Mouse (Mus musculus) kidney, postnatal 36 days (tissue): ENCODE data around the gene Cdc42bpb.
A peak's percentile ranks its signal among the peaks of the same experiment; 100 is the strongest.

Source experiments
- DNase-seq, 2 experiments: peaks; one replicate each; pipeline ENCODE4 v3.0.0; 2021 to 2022; ENCODE audit warnings: mixed read lengths in 2 of 2

The Cdc42bpb gene

DNA sequence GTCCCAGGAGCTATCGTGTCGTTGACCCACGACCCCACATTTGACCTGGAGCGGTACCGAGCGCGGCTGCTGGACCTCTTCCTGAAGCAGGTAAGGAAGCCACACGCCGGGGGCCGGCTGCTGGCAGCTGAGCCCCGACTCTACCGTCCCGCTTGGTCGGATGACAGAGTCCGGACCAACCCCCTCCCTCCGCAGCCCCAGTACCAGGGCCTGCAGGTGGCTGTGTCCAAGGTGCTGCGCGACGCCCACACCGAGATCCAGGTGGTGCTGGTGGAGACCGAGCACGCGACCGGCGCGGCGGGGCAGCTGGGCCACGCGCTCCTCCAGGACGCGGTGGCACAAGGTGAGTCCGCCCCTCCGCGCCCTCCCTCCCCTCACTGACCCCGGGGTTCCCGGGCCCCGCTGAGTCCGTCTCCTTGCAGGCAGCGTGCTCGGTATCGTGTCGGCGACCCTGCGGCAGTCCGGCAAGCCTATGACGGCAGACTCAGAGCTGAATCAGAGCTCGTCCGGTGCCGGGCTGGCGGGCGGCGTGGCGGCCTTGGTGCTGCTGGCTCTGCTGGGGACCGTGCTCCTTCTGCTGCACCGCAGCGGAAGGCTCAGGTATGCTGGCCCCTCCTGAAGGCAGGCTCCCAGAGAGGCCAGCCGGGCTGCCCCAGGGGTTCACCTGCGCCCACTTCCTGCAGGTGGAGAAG, 102.2 kb downstream of the Cdc42bpb start:
- DNase-seq, result peak in 1 of 2 experiments; percentile 36

- no peak for DNase-seq
Observed at GRCm38 (mm10) chr12:111274447-111275149, 102.9 kb downstream of the Cdc42bpb start.

DNA sequence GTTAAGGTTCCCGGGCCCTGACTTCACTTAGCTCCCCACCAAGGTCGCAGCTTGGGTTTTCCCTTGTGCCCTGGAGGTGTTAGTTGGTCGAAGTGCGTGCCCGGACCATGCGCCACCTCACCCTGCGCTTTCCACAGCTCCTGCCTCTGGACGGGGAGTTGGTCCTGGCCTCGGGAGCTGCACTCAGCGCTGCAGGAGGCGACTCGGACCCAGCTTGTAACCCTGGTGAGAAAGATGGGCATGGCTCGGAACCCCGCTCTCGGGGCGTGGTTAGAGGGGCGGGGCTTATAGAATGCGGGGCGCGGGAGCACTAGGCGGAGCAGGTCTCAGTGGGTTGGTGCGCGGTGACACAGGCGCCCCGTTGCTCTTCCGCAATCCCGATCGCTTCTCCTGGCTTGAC, 103.5 kb downstream of the Cdc42bpb start:
- DNase-seq, result no peak

- peak; percentile 87 to 93 for DNase-seq
Observed at GRCm38 (mm10) chr12:111272420-111272819, 105.1 kb downstream of the Cdc42bpb start.

DNA sequence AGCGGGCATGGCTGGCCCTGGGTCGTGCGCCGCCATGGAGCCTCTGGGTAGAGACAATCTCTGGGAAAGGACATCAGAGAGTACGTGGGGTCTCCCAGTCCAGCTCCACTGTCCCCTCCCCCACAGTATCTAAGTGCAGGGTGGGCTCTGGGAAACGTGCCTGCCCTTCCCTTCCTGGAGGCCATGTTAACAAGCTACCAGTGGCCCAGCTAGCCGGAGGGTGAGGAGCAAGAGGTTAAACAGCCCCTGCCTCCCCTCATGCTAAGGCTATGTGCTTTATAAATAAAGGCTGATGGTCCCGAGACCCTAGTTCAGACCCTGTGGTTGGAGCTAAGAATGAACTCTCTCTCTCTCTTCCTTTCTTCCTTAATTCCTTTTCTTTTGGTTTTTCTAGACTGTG, 105.6 kb downstream of the Cdc42bpb start:
- no peak for DNase-seq

DNA sequence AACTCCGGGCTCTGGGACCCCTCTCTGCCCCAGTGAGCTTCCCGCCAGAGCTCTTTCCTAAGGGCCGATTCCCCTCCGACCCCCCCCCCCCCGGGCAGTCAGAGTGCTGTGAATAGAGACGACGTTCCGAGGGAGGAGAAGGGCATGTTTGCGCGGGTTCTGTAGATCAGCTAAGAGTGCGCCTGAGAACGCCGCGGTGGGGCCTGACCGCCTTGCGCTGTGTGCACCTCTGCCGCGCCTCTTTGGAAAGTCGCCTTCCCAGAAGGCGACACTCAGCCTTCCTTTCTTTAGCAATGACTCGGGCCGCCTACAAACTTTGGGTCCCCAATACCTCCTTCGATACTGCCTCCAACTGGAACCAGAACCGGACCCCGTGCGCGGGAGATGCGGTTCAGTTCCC, 106.1 kb downstream of the Cdc42bpb start:
- DNase-seq, result no peak

DNA sequence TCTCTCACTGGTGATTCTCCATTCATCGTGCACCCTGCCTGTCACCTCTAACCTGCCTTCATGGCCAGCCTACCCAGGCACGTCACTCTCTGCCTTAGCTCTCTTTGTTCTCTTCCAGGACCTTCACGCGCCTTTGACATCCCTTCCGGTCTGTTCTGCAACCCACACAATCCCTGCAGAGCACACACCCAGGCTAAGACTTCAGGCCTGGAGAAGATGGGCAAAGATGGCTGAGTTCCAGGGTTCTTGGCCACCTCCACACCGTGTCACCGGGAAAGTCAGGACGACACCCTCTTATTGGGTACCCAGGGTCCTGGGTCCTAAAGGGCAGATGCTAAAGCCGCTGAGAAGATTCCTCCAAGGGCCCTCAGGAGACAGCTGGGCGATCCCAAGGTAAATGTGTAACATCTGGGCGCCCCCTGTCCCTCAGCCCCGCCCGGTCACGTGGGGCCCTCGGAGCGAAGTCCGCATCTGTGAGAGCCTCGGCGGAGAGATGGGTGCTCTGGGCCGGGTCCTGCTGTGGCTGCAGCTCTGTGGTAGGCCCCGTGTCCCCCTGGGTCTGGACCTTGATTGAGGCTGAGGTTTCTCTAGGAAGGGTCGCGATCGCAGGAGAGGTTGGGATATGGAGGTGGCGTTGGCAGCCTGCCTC, 106.8 kb downstream of the Cdc42bpb start, which contains the start of gene Amn:
Amn (plus strand) TSS at position 467 of the 649 bp plus-strand sequence.
- peak; percentile 88 to 91 for DNase-seq

- no peak for DNase-seq
Observed at GRCm38 (mm10) chr12:111267673-111268325, 109.7 kb downstream of the Cdc42bpb start.

GRCm38 (mm10) chr12:111266592-111266991, 110.9 kb downstream of the Cdc42bpb start:
- no peak for DNase-seq

DNA sequence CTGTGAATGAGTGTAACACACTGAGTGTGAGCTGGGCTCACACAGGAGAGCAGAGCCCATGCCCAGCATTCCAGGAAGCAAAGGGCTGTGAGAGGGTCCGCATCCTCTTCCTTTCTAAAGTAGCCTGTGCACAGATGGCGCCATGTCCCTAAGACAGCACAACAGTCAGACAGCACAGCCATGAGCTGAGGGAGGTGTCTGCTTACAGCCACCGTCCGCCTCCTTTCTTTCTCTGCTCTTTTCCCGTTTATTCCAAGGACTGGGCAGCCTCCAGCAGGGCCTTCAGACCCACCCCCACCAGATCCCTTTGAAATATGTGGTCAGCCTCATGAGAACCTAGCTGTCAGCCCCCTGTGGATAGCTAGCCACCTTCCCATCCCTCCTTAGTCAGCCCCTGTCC, 112.3 kb downstream of the Cdc42bpb start:
- DNase-seq, result no peak

- no peak for DNase-seq
Observed at GRCm38 (mm10) chr12:111263650-111264049, 113.9 kb downstream of the Cdc42bpb start.

DNA sequence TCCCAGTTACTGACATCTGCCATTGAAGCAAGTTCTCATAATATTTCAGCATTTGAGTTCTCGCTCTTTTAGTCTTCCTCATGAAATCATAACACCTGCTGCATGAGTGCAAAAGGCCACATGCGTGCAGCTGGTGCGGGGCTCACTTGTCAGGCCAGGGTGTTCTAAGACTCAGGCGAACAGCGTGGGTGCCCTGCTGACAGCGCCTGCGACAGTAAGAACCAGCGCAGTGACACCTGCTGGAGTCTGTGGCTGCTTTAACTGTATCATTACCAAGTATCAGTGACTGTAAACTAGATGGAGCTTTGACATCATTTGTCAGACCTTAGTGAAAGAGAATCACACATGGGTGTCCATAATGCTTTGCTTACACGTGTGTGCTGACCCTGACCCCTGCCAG, 126.3 kb downstream of the Cdc42bpb start:
- no peak for DNase-seq

DNA sequence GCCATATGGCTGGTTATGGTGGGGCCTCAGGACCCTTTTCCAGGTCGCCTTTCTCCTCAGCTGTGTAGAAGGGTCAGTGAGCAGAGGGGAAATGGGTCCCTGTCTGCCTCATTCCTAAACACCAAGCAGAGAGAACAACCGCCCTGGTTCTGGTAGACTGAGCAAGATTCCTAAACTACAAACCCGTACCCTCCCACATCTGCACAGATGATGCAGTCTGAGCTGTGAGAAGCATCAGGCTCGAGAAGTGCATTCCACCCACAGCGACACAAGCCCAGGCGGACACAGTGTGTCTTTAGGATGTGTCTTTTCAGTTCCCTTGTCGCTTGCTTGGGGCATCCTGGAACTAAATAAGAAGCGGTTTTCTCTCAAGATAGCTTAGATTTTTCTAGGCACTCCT, 127.4 kb downstream of the Cdc42bpb start:
- DNase-seq, result no peak

DNA sequence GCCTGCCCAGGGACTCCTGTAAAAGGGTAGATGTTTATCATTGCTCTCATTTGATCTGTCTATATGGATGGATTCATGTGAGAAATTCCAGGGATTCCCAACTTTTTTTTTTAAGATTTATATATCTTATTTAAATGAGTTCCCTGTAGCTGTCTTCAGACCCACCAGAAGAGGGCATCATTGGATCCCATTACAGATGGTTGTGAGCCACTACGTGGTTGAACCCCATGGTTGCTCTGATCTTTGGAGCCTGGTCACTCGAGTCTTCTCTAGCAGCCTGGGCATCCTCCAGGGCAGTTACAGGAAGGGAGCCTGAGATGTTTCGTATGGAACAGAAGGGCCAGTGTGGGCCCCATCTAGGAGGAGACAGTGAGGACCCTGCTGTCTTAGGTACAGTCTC, 128.4 kb downstream of the Cdc42bpb start:
- DNase-seq, result peak; percentile 47 to 54

DNA sequence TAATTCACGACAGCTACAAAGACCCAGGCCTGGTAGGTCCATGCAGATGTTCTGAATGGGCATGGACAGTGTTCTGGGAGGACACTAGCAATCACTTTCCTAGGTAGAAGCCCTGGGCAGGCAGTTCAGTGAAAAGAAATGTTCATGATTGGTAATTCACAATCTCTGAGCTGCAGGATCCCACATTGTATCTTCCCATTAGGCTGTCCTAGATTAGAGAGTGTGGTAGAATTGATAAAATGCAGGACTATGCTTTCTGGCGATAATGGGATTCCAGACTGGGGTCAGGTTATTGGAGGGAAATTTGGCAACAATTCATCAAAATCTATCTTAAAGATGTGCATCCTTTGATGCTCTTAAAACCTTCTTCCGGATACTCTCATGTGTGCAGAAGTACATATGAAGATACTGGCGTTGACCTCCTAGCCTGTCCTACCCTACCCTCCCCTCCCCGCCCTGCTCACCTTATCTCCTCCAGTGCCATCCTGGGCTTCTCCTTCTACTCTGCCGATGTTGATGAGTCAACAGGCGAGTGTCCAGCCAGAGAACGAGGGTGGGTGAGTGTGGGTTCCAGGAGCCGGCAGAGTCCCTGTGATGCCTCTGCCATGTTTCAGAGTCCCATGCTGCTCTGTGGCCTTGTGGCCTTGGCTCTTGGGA, 130.6 kb downstream of the Cdc42bpb start:
- DNase-seq, result no peak

DNA sequence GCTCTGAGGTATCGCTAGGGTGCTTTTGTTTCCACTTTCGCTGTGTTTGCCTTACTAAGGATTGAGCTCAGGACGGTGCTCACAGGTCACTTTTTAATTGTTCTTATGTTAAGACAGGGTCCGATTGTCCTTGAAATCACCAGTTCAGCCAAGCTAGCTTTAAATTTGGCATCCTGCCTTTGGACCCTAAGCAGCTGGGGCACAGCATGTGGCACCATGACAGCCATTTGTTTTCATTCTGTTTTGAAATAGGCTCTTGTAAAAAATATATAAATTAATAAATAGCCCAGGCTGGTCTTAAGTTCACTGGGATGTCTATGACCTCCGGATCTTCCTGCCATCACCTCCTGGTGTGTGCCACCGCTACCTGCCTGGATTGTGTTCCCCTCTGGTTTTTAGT, 132.4 kb downstream of the Cdc42bpb start:
- no peak for DNase-seq

- DNase-seq, result no peak
Observed at GRCm38 (mm10) chr12:111243733-111244132, 133.8 kb downstream of the Cdc42bpb start.
